Mouse (Mus musculus): ENCODE results near the gene Hunk.

DNA sequence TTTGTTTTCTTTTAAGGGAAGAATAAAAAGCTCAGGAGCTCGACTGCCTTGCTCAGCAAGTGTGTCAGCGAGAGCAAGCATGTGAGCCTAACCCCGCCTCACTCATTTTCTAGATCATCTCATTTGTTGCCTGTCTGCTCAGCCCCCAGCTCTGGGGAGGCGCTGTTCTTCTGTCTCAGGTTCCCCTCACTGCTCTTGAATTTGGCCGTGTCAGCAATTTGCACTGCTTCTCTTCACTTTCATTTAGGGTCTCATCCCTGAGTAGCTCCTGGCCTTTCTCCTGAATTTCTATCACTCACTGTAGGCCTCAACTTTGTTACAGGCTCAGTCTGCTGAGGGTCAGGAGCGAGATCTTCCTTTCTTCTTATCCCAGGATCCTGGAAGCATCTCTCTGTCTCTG lies 53.7 kb downstream of the Hunk start:
- TF ChIP-seq CTCF (IDR thresholded peaks at IDR 0.05; ENCODE audit: extremely low read depth, insufficient read depth, low read length) (no peak), POLR2A (IDR thresholded peaks at IDR 0.05; ENCODE audit: extremely low read depth, insufficient read depth, low read length) (no peak)

All from cortical plate, adult 2 months (tissue).